Mouse (Mus musculus): ENCODE measurements around the gene Pknox1.

DNA sequence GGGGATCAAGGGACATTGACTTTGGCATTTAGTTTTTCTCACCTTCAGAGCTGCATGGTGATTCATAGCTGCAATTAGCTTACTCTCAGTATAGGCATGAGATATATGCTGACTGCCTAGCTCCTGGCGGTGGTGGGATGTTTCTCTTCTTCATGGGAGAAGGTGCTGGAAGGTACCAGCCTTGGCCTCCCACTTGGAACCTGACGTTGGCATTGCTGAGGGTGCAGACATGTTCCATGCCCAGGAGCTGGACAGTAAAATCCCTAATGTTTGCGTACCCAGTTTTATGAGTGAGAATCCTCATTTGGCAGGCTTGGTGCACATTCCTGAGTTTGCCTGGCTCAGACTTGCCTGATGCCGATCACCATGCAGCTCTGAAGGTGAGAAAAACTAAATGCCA is 58.6 kb downstream of the Pknox1 start:
- TF ChIP-seq CTCF (IDR thresholded peaks at IDR 0.05; ENCODE audit: low read depth) (no peak), EP300 (IDR thresholded peaks at IDR 0.05; ENCODE audit: low read depth) (no peak)

All from heart, postnatal 0 days (tissue).